Mouse (Mus musculus): Measurements from ENCODE around the gene Arg1. TPM values are rescaled to one million over a fixed set of nuclear protein-coding genes. Genes with fewer than 3 reads are reported as not detected.

Arg1 gene
- polyA plus RNA-seq, 1 experiment from 2014 or later: 1.8 TPM

DNA sequence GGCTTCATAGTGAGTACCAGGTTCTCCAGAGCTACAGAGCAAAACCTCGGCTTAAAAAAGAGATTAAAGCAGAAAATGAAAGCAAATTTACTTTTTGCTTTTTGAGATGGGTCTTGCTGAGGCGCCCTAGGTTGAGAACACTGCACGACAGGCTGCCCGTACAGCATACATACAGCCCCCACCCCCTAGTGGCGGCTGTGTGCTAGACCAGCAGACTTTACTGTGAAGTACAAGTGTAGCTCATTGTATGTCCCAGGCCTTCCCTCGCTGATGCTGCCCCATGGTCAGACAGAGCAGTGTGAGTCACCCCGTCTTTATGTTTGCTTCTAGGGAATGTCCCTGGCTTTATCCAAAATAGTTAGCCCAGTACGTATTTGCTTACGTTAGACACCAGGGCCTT is 41.3 kb downstream of the Arg1 start:
- ATAC-seq (ENCODE audit: low FRiP score, low TSS enrichment): no peak
- H3K9ac ChIP-seq (replicated peaks; ENCODE audit: low read length): no peak overlapping the region
- H3K27me3 ChIP-seq (ENCODE audit: control insufficient read depth, insufficient read depth, low read length): no peaks in the 10 kb centered on the region
- H3K4me1 ChIP-seq (ENCODE audit: control insufficient read depth, insufficient read depth, low read length): no peaks in the 10 kb centered on the region
- H3K4me3 ChIP-seq (replicated peaks; ENCODE audit: low read depth, low read length): no peak overlapping the region
- H3K36me3 ChIP-seq (ENCODE audit: control insufficient read depth, insufficient read depth, low read length): peaks cover 95% of the 10 kb centered on the region
- no peak overlapping the region for H3K27ac ChIP-seq (replicated peaks; ENCODE audit: low read depth, low read length)
- H3K9me3 ChIP-seq (ENCODE audit: control insufficient read depth, low read length): no peaks in the 10 kb centered on the region
- DNase-seq: peak; percentile 54
- WGBS: 83% methylated on average over 9 of the region's 9 CpGs
- H3K4me2 ChIP-seq (ENCODE audit: low read length): no peak overlapping the region

DNA sequence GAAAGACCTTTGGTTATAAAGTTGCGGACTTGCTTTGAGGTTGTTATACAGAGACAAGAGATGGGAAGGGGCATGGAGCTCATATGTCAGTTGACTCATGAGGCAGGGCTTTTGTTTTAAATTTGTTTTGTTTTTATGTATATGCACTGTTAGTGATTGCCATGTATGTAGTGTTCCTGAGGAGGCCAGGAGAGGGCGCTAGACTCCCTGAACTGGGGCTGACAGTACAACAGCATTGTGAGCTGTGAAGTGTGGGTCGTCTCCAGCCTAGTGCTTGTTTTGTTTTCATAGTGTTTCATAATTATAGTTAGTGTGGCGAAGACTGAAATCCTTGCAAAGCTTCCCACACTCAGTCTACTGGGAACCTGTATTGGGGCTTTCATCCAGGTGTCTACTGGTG is 53.7 kb downstream of the Arg1 start:
- no peak for ATAC-seq (ENCODE audit: low FRiP score, low TSS enrichment)
- Histone ChIP-seq H3K36me3 (ENCODE audit: control insufficient read depth, insufficient read depth, low read length) (peaks cover 68% of the 10 kb centered on the region), H3K27me3 (ENCODE audit: control insufficient read depth, insufficient read depth, low read length) (no peaks in the 10 kb centered on the region), H3K9me3 (ENCODE audit: control insufficient read depth, low read length) (no peaks in the 10 kb centered on the region), H3K4me3 (replicated peaks; ENCODE audit: low read depth, low read length) (no peak overlapping the region), H3K4me2 (ENCODE audit: low read length) (no peak overlapping the region), H3K4me1 (ENCODE audit: control insufficient read depth, insufficient read depth, low read length) (peaks cover 3% of the 10 kb centered on the region; the same call in 1 of the 2 replicates), H3K9ac (replicated peaks; ENCODE audit: low read length) (no peak overlapping the region), H3K27ac (replicated peaks; ENCODE audit: low read depth, low read length) (no peak overlapping the region)
- 82% methylated on average over 4 of the region's 4 CpGs for WGBS
- DNase-seq: no peak

GRCm38 (mm10) chr10:24869760-24870290 is 57.5 kb downstream of the Arg1 start, which contains the start of gene Med23:
Gene Med23, plus strand, starts transcription at chr10:24869986.
- peak within 1 kb of the TSS; percentile 65 for H3K4me2 ChIP-seq (ENCODE audit: low read length)
- ATAC-seq (ENCODE audit: low FRiP score, low TSS enrichment) (peak; percentile 100), DNase-seq (peak; percentile 97)
- H3K9ac ChIP-seq (replicated peaks; ENCODE audit: low read length): peak within 1 kb of the TSS; percentile 91
- H3K27me3 ChIP-seq (ENCODE audit: control insufficient read depth, insufficient read depth, low read length): no peaks in the 10 kb centered on the region
- peaks cover 32% of the 10 kb centered on the region for H3K36me3 ChIP-seq (ENCODE audit: control insufficient read depth, insufficient read depth, low read length)
- H3K9me3 ChIP-seq (ENCODE audit: control insufficient read depth, low read length): no peaks in the 10 kb centered on the region
- under 1% methylated on average over 36 of the region's 36 CpGs for WGBS
- H3K4me1 ChIP-seq (ENCODE audit: control insufficient read depth, insufficient read depth, low read length): peaks cover 3% of the 10 kb centered on the region; the same call in 1 of the 2 replicates
- peak within 1 kb of the TSS; percentile 90 for H3K4me3 ChIP-seq (replicated peaks; ENCODE audit: low read depth, low read length)
- H3K27ac ChIP-seq (replicated peaks; ENCODE audit: low read depth, low read length): 0 out of 2 replicates have a peak within 1 kb of the TSS, but pooled peaks have one; percentile 57

Small RNAs within 50 kb of the gene (microRNA-seq; reads per million reads assigned to microRNA genes)
- not detected for gene Mir6905

Other genes starting within 250 kb of the Arg1 start
- 0.55 and 4.2 TPM in 2 replicates for gene Enpp1, start 215.3 kb downstream of the Arg1 start, polyA plus RNA-seq (2014; fragmentation: Nextera tagmentation; extraction: Ambion mirVana)
- 2.5 and 4.1 TPM in 2 replicates for gene Enpp3, start 84.7 kb downstream of the Arg1 start, polyA plus RNA-seq (2014; fragmentation: Nextera tagmentation; extraction: Ambion mirVana)
- gene Med23, start 57.5 kb downstream of the Arg1 start, polyA plus RNA-seq (2014; fragmentation: Nextera tagmentation; extraction: Ambion mirVana): 28.2 and 35.9 TPM in 2 replicates